Mouse (Mus musculus): ENCODE data around the gene Gpr183. TPM values are rescaled to one million over a fixed set of nuclear protein-coding genes. Genes with fewer than 3 reads are reported as not detected.
A peak's percentile ranks its signal among the peaks of the same experiment; 100 is the strongest.

The Gpr183 gene
- polyA plus RNA-seq, 1 experiment from 2014 or later: 3.2 TPM

GRCm38 (mm10) chr14:121987287-121987686 is 22.3 kb upstream of the Gpr183 start:
- H3K9me3 ChIP-seq: no peaks in the 10 kb centered on the region
- no peak overlapping the region for H3K4me2 ChIP-seq
- no peaks in the 10 kb centered on the region for H3K36me3 ChIP-seq
- no peak overlapping the region for H3K4me3 ChIP-seq
- WGBS: 83% methylated on average over 1 of the region's 1 CpGs
- no peaks in the 10 kb centered on the region for H3K27me3 ChIP-seq
- no peak for ATAC-seq (ENCODE audit: borderline replicate concordance, extremely low read depth, low FRiP score, low TSS enrichment)
- no peak overlapping the region for H3K9ac ChIP-seq
- H3K27ac ChIP-seq: no peak overlapping the region
- H3K4me1 ChIP-seq: peaks cover 11% of the 10 kb centered on the region; the same call in 1 of the 2 replicates

GRCm38 (mm10) chr14:121986028-121986427 is 21.0 kb upstream of the Gpr183 start:
- H3K4me1 ChIP-seq: peaks cover 11% of the 10 kb centered on the region; the same call in 1 of the 2 replicates
- no peak for ATAC-seq (ENCODE audit: borderline replicate concordance, extremely low read depth, low FRiP score, low TSS enrichment)
- H3K4me3 ChIP-seq: no peak overlapping the region
- H3K27ac ChIP-seq: peak overlapping the region; percentile 43
- no peaks in the 10 kb centered on the region for H3K9me3 ChIP-seq
- no peaks in the 10 kb centered on the region for H3K27me3 ChIP-seq
- whole genome bisulfite sequencing: 63% methylated on average over 6 of the region's 6 CpGs
- H3K4me2 ChIP-seq: no peak overlapping the region
- H3K9ac ChIP-seq: no peak overlapping the region
- no peaks in the 10 kb centered on the region for H3K36me3 ChIP-seq

- no peak overlapping the region for H3K4me3 ChIP-seq
- H3K4me2 ChIP-seq: no peak overlapping the region
- no peak overlapping the region for H3K9ac ChIP-seq
- peaks cover 11% of the 10 kb centered on the region; the same call in 1 of the 2 replicates for H3K4me1 ChIP-seq
- H3K27ac ChIP-seq: peak overlapping the region; percentile 51
- H3K27me3 ChIP-seq: no peaks in the 10 kb centered on the region
- no peaks in the 10 kb centered on the region for H3K9me3 ChIP-seq
- 70% methylated on average over 3 of the region's 3 CpGs for WGBS
- no peaks in the 10 kb centered on the region for H3K36me3 ChIP-seq
- ATAC-seq (ENCODE audit: borderline replicate concordance, extremely low read depth, low FRiP score, low TSS enrichment): no peak
Measured at GRCm38 (mm10) chr14:121985477-121985876, 20.5 kb upstream of the Gpr183 start.

GRCm38 (mm10) chr14:121983009-121983933 is 18.3 kb upstream of the Gpr183 start:
- ATAC-seq (ENCODE audit: borderline replicate concordance, extremely low read depth, low FRiP score, low TSS enrichment): no peak; the same call in 1 of the 2 replicates
- Histone ChIP-seq H3K36me3 (no peaks in the 10 kb centered on the region), H3K9me3 (no peaks in the 10 kb centered on the region), H3K9ac (no peak overlapping the region), H3K4me3 (no peak overlapping the region), H3K4me1 (peaks cover 11% of the 10 kb centered on the region; the same call in 1 of the 2 replicates), H3K27ac (peak overlapping the region; percentile 65), H3K27me3 (no peaks in the 10 kb centered on the region), H3K4me2 (no peak overlapping the region)
- 30% methylated on average over 8 of the region's 8 CpGs for WGBS

GRCm38 (mm10) chr14:121981531-121981930 is 16.5 kb upstream of the Gpr183 start:
- Histone ChIP-seq H3K27me3 (no peaks in the 10 kb centered on the region), H3K36me3 (no peaks in the 10 kb centered on the region), H3K9ac (no peak overlapping the region), H3K27ac (no peak overlapping the region), H3K4me2 (no peak overlapping the region), H3K9me3 (no peaks in the 10 kb centered on the region), H3K4me1 (peaks cover 11% of the 10 kb centered on the region; the same call in 1 of the 2 replicates), H3K4me3 (no peak overlapping the region)
- ATAC-seq (ENCODE audit: borderline replicate concordance, extremely low read depth, low FRiP score, low TSS enrichment): no peak
- WGBS: 71% methylated on average over 1 of the region's 1 CpGs

GRCm38 (mm10) chr14:121973114-121973513 is 8.1 kb upstream of the Gpr183 start:
- WGBS: 80% methylated on average over 10 of the region's 10 CpGs
- Histone ChIP-seq H3K27ac (no peak overlapping the region), H3K27me3 (no peaks in the 10 kb centered on the region), H3K4me1 (no peaks in the 10 kb centered on the region), H3K4me2 (no peak overlapping the region), H3K4me3 (no peak overlapping the region), H3K36me3 (peaks cover 2% of the 10 kb centered on the region; the same call in 1 of the 2 replicates), H3K9me3 (no peaks in the 10 kb centered on the region), H3K9ac (no peak overlapping the region)
- no peak for ATAC-seq (ENCODE audit: borderline replicate concordance, extremely low read depth, low FRiP score, low TSS enrichment)

GRCm38 (mm10) chr14:121970402-121970801 is 5.4 kb upstream of the Gpr183 start:
- Histone ChIP-seq H3K27ac (no peak overlapping the region), H3K9me3 (no peaks in the 10 kb centered on the region), H3K4me2 (no peak overlapping the region), H3K4me1 (peaks cover 3% of the 10 kb centered on the region; the same call in 1 of the 2 replicates), H3K4me3 (no peak overlapping the region), H3K36me3 (peaks cover 2% of the 10 kb centered on the region; the same call in 1 of the 2 replicates), H3K9ac (no peak overlapping the region), H3K27me3 (no peaks in the 10 kb centered on the region)
- 92% methylated on average over 1 of the region's 1 CpGs for WGBS
- no peak for ATAC-seq (ENCODE audit: borderline replicate concordance, extremely low read depth, low FRiP score, low TSS enrichment)

- Histone ChIP-seq H3K9me3 (no peaks in the 10 kb centered on the region), H3K27me3 (no peaks in the 10 kb centered on the region), H3K4me1 (peaks cover 17% of the 10 kb centered on the region), H3K4me3 (no peak overlapping the region), H3K4me2 (no peak overlapping the region), H3K36me3 (no peaks in the 10 kb centered on the region), H3K27ac (no peak overlapping the region), H3K9ac (no peak overlapping the region)
- ATAC-seq (ENCODE audit: borderline replicate concordance, extremely low read depth, low FRiP score, low TSS enrichment): no peak
- 64% methylated on average over 4 of the region's 4 CpGs for WGBS
Measured at GRCm38 (mm10) chr14:121967095-121967494, 2.1 kb upstream of the Gpr183 start.

GRCm38 (mm10) chr14:121965461-121965860 is 466 bp upstream of the Gpr183 start:
- no peaks in the 10 kb centered on the region for H3K9me3 ChIP-seq
- no peak overlapping the region for H3K27ac ChIP-seq
- H3K4me2 ChIP-seq: no peak overlapping the region
- no peak overlapping the region for H3K9ac ChIP-seq
- H3K4me3 ChIP-seq: no peak overlapping the region
- 81% methylated on average over 4 of the region's 4 CpGs for WGBS
- ATAC-seq (ENCODE audit: borderline replicate concordance, extremely low read depth, low FRiP score, low TSS enrichment): no peak
- peaks cover 26% of the 10 kb centered on the region for H3K4me1 ChIP-seq
- no peaks in the 10 kb centered on the region for H3K36me3 ChIP-seq
- H3K27me3 ChIP-seq: no peaks in the 10 kb centered on the region

- WGBS: 24% methylated on average over 4 of the region's 4 CpGs
- no peak for ATAC-seq (ENCODE audit: borderline replicate concordance, extremely low read depth, low FRiP score, low TSS enrichment)
- H3K27ac ChIP-seq: peak overlapping the region; percentile 24; the same call in 1 of the 2 replicates
- no peaks in the 10 kb centered on the region for H3K36me3 ChIP-seq
- no peaks in the 10 kb centered on the region for H3K27me3 ChIP-seq
- peak overlapping the region; percentile 42 for H3K4me2 ChIP-seq
- H3K4me1 ChIP-seq: peaks cover 26% of the 10 kb centered on the region
- H3K9me3 ChIP-seq: no peaks in the 10 kb centered on the region
- 0 out of 2 replicates have a peak overlapping the region, but pooled peaks have one; percentile 6 for H3K4me3 ChIP-seq
- no peak overlapping the region for H3K9ac ChIP-seq
Measured at GRCm38 (mm10) chr14:121963942-121964335, 1.1 kb downstream of the Gpr183 start.

- 49% methylated on average over 9 of the region's 9 CpGs for WGBS
- 0 out of 2 replicates have a peak overlapping the region, but pooled peaks have one; percentile 6 for H3K4me3 ChIP-seq
Measured at GRCm38 (mm10) chr14:121963251-121963941, 1.6 kb downstream of the Gpr183 start.

More at GRCm38 (mm10) chr14:121963251-121963941, 1.6 kb downstream of the Gpr183 start:
- Histone ChIP-seq H3K9ac (no peak overlapping the region), H3K4me1 (peaks cover 26% of the 10 kb centered on the region), H3K27ac (0 out of 2 replicates have a peak overlapping the region, but pooled peaks have one; percentile 49), H3K36me3 (no peaks in the 10 kb centered on the region), H3K27me3 (no peaks in the 10 kb centered on the region), H3K9me3 (no peaks in the 10 kb centered on the region), H3K4me2 (peak overlapping the region; percentile 42)
- 0 out of 2 replicates have a peak, but pooled peaks have one; percentile 37 for ATAC-seq (ENCODE audit: borderline replicate concordance, extremely low read depth, low FRiP score, low TSS enrichment)

Data from lung, embryonic 15.5 days (tissue).